Mouse (Mus musculus) kidney, adult 10 weeks (tissue): ENCODE measurements around the gene Gm38393. TPM values are rescaled to one million over a fixed set of nuclear protein-coding genes. Genes with fewer than 3 reads are reported as not detected.

ENCODE experiments used
- polyA plus RNA-seq: library from polyadenylated mRNA; stranded (reverse); fragments of 350-450 nt; fragmentation: Illumina TruSeq; extraction: RNeasy Lipid Tissue Mini Kit (QIAGEN cat#74804); gene quantifications from one replicate; pipeline ENCODE4 v1.2.3, GENCODE M21; 2014; ENCODE audit warnings: low read depth, low replicate concordance

The Gm38393 gene
- 3.5 TPM for polyA plus RNA-seq

GRCm38 (mm10) chr7:60004606-60005330 lies at the start of gene Gm38393, which contains the start of gene Snurf:
Gene Gm38393 (minus strand): TSS chr7:60005064.
Gene Snurf (minus strand): TSS chr7:60005049.

Other genes with a start within 250 kb of the Gm38393 start
- gene Snurf, start within 50 bp of the Gm38393 start, polyA plus RNA-seq: not detected
- 24.3 TPM for gene Snrpn, start 135.2 kb upstream of the Gm38393 start, polyA plus RNA-seq